Mouse (Mus musculus) stomach, postnatal 0 days (tissue): Measurements from ENCODE around the gene Oit1.

ENCODE experiments used
- CTCF ChIP-seq: IDR thresholded peaks from 2 replicates; pipeline ENCODE4 v1.5.1; 2016; ENCODE audit warnings: antibody characterized with exemption, low read depth, mild to moderate bottlenecking, moderate library complexity
- EP300 ChIP-seq: optimal IDR thresholded peaks from 2 replicates; pipeline ENCODE3; 2016; ENCODE audit warnings: antibody characterized with exemption

GRCm38 (mm10) chr14:8317194-8318097 lies 61.1 kb downstream of the Oit1 start, which contains the start of gene Fam107a:
- TF ChIP-seq EP300 (no peak), CTCF (no peak)
